Mouse (Mus musculus) right cerebral cortex, postnatal 36 days (tissue): ENCODE measurements around the gene Immp1l.
A peak's percentile ranks its signal among the peaks of the same experiment; 100 is the strongest.

Experiments
- DNase-seq, 2 experiments: peaks; one replicate each; pipeline ENCODE4 v3.0.0; 2022; ENCODE audit warnings: low spot score in 2 of 2, mixed read lengths in 1 of 2

Immp1l gene

GRCm38 (mm10) chr2:105903896-105904756 lies at the start of gene Immp1l, which contains the start of gene Elp4:
TSS of gene Immp1l (plus strand) at chr2:105904638.
TSS of gene Elp4 (minus strand) at chr2:105904564.
- peak; percentile 95 to 96 for DNase-seq

GRCm38 (mm10) chr2:105854740-105855139 lies 49.7 kb upstream of the Immp1l start:
- DNase-seq, result peak; percentile 7 to 8

- DNase-seq, result no peak
Observed at GRCm38 (mm10) chr2:105873403-105873802, 31.0 kb upstream of the Immp1l start.

GRCm38 (mm10) chr2:105890816-105891215 lies 13.6 kb upstream of the Immp1l start:
- DNase-seq, result no peak

- no peak for DNase-seq
Observed at GRCm38 (mm10) chr2:105904757-105905146, 314 bp downstream of the Immp1l start.

- no peak for DNase-seq
Observed at GRCm38 (mm10) chr2:105908351-105908750, 3.9 kb downstream of the Immp1l start.

- DNase-seq, result no peak
Observed at GRCm38 (mm10) chr2:105910611-105911010, 6.2 kb downstream of the Immp1l start.

- no peak for DNase-seq
Observed at GRCm38 (mm10) chr2:105913655-105914366, 9.4 kb downstream of the Immp1l start.

GRCm38 (mm10) chr2:105916671-105917070 lies 12.2 kb downstream of the Immp1l start:
- no peak for DNase-seq

- DNase-seq, result no peak
Observed at GRCm38 (mm10) chr2:105917623-105918346, 13.3 kb downstream of the Immp1l start.

GRCm38 (mm10) chr2:105950131-105950530 lies 45.7 kb downstream of the Immp1l start:
- DNase-seq, result no peak

GRCm38 (mm10) chr2:105951350-105951940 lies 47.0 kb downstream of the Immp1l start:
- no peak for DNase-seq

- no peak for DNase-seq
Observed at GRCm38 (mm10) chr2:105953862-105954261, 49.4 kb downstream of the Immp1l start.

GRCm38 (mm10) chr2:105963447-105963846 lies 59.0 kb downstream of the Immp1l start:
- no peak for DNase-seq

GRCm38 (mm10) chr2:105973941-105974340 lies 69.5 kb downstream of the Immp1l start:
- no peak for DNase-seq

GRCm38 (mm10) chr2:105978065-105978464 lies 73.6 kb downstream of the Immp1l start:
- no peak for DNase-seq

- no peak for DNase-seq
Observed at GRCm38 (mm10) chr2:105985206-105985605, 80.8 kb downstream of the Immp1l start.

GRCm38 (mm10) chr2:105987131-105987530 lies 82.7 kb downstream of the Immp1l start:
- no peak for DNase-seq

GRCm38 (mm10) chr2:105987999-105988398 lies 83.6 kb downstream of the Immp1l start:
- DNase-seq, result no peak

GRCm38 (mm10) chr2:106002835-106003739 lies 98.6 kb downstream of the Immp1l start, which contains the start of gene Dnajc24:
TSS of gene Dnajc24 (minus strand) at chr2:106003549.
- peak; percentile 88 for DNase-seq

GRCm38 (mm10) chr2:106008415-106008814 lies 104.0 kb downstream of the Immp1l start:
- DNase-seq, result no peak
